Mouse (Mus musculus): Measurements from ENCODE around the gene Tmeff2. TPM values are rescaled to one million over a fixed set of nuclear protein-coding genes. Genes with fewer than 3 reads are reported as not detected.

The Tmeff2 gene
- total RNA-seq, 4 experiments from 2014 or later: 0.19 to 1.2 (median 0.27) TPM

- peak; percentile 68 for DNase-seq (ENCODE audit: low spot score)
Measured at GRCm38 (mm10) chr1:51106401-51106920, 206.0 kb downstream of the Tmeff2 start.

DNA sequence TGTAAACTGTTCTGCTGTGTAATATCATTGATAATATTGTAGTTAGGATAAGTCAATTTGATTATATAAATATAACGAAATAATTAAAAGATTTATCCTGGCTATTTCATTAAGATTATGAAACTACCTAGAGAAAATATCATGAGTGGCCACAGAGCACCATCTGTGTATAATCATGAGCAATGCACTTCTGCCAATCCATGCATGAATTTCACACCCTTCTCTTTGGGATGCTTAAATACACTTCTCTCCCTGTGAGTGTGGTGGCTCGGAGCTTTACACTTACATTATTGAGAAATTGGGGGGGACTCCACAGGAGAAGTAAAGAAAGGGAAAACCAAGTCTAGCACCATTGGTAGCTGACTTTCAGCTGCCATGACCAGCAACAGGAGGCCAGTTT lies 206.9 kb downstream of the Tmeff2 start:
- no peak for DNase-seq (ENCODE audit: low spot score)

DNA sequence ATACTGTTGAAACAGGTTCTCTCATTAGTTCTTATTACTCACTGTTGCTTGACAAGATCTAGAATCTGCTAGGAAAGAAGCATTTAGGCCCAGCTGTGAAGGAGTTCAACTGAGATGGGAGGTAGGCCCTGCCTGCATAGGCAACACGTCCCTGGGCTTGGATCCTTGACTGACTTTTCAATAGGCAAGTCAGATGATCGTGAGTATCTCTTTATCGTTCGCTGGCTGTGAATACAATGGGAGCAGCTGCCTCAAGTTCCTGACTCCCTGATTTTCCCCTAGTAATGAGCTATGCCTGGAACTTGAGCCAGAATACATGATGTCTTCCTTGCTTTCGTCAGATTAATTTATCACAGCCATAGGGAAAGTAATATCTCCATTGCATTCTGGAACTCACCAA lies 214.3 kb downstream of the Tmeff2 start:
- no peak for DNase-seq (ENCODE audit: low spot score)

- no peak for DNase-seq (ENCODE audit: low spot score)
Measured at GRCm38 (mm10) chr1:51115761-51116160, 215.3 kb downstream of the Tmeff2 start.

GRCm38 (mm10) chr1:51117830-51118229 lies 217.4 kb downstream of the Tmeff2 start:
- no peak for DNase-seq (ENCODE audit: low spot score)

DNA sequence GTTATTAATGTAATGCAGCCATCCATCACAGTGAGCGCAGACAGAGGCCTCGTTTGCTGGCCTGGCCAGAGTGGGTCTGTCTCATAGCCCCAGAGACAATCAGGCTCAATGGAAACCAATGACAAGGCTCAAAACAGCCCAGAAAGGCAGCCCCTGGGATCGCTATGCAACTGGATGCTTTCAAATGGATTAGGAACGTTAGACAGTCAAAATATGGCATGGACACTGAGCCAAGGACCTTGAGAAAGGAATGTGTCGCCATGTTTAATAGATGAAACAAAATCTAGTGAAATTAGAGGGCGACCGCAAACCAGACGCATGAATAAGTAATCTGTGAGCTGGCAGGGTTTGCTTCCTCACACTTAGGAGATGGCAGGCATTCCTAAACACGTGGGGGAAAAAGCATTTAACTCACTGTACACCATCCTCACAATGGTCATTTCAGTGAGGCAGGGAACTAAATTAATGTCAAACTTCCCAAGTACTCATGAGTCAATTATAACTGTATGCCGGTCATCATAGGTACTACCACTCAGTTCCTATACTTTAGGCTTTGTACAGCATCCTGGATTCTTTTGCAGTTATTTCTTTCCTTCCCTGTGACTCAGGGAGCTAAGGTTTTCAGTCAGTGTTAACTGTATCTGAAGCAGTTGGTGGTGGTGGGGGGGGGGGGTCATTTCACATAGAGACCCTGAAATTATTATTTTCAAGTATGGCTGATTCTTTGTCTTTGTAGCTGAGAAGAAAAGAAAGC lies 225.4 kb downstream of the Tmeff2 start:
- no peak for DNase-seq (ENCODE audit: low spot score)

DNA sequence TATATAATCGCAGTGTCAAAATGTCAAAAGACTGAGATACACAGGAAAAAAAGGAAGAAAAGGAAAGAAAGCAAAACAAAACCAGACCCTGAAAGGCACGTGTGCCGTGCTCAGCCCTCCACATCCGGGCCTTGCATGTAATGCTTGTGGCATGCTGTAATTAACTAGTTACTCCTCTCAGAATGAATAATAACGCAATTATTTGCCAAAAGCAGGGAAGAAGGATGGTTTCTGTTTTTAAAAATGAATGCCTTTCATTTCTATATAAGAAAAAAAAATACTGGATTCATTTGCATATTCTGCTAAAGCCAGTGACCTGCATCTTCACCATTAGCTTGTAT lies 225.9 kb downstream of the Tmeff2 start:
- DNase-seq (ENCODE audit: low spot score): no peak

DNA sequence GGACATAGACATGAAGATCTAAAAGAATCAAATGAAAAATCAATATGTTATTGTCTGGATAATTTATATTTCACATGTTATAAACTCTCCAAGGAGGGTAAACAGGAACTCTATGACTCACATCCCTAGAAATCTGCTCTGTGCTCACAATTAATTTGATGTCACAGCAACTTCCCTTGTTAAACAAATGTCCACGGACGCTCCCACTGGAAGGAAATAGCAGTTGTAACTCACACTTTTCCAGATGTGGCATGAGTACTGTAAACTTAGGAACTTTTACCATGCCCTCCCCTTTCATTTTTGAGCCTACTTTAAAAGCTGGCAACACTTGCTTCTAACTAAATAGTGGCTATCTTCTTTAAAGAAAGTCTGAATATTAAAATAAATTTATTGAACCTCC lies 236.3 kb downstream of the Tmeff2 start:
- peak; percentile 84 for DNase-seq (ENCODE audit: low spot score)

GRCm38 (mm10) chr1:51139605-51140004 lies 239.2 kb downstream of the Tmeff2 start:
- no peak for DNase-seq (ENCODE audit: low spot score)

GRCm38 (mm10) chr1:51141381-51141780 lies 240.9 kb downstream of the Tmeff2 start:
- DNase-seq (ENCODE audit: low spot score): no peak

- no peak for DNase-seq (ENCODE audit: low spot score)
Measured at GRCm38 (mm10) chr1:51142729-51143128, 242.3 kb downstream of the Tmeff2 start.

GRCm38 (mm10) chr1:51145693-51146092 lies 245.2 kb downstream of the Tmeff2 start:
- DNase-seq (ENCODE audit: low spot score): no peak

DNA sequence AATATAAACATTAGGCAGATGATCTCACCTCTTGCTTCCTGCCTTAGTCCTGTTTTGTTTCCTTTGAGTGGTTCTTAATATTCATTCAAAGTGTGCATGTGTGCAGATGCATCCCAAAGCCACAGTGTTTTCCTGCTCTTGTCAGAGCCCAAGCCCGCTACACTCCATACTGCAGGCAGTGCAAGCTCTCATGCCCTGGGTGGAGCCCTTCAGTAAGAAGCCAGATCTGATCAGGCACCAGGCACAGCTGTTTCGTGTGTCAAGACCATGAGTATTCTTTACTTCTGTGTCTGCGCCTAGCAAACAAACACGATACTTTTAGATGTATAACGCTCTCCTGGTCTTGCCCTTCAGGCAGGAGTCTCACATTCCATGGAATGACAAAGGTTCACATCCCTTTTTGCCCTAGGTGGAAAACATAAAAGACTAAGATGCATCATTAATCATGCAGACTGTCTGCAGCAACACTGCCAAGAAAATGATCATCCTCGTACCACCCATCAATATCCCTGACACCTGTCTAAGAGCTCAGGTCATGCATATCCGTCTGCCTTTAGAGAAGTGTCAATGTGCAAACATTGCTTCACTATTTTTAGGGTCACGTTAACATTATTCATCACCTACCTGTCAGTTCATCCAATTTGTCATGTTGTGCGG lies 248.2 kb downstream of the Tmeff2 start:
- DNase-seq (ENCODE audit: low spot score): no peak

GRCm38 (mm10) chr1:51149488-51149887 lies 249.0 kb downstream of the Tmeff2 start:
- DNase-seq (ENCODE audit: low spot score): no peak

- peak; percentile 57 for DNase-seq (ENCODE audit: low spot score)
Measured at GRCm38 (mm10) chr1:51149890-51150289, 249.4 kb downstream of the Tmeff2 start.

GRCm38 (mm10) chr1:51152017-51152416 lies 251.6 kb downstream of the Tmeff2 start:
- DNase-seq (ENCODE audit: low spot score): no peak

DNA sequence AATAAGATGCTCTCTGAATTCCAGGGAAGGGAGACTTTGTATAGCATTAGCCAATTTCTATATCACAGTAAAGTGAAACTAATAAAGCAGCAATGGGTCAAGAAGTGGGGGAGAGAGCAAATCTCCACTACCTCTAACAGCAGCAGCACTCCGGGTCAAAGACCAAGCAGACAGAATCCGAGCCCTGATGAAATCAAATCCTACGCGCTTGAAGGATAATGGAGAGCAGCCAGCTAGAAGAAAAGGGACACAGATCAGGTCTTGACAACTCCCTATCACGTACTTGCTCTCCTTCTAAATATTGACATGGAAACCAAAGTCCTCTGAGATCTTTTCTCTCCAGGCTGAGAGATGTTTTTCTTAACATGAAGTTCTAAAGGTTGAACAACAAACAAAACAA lies 252.4 kb downstream of the Tmeff2 start:
- DNase-seq (ENCODE audit: low spot score): no peak

DNA sequence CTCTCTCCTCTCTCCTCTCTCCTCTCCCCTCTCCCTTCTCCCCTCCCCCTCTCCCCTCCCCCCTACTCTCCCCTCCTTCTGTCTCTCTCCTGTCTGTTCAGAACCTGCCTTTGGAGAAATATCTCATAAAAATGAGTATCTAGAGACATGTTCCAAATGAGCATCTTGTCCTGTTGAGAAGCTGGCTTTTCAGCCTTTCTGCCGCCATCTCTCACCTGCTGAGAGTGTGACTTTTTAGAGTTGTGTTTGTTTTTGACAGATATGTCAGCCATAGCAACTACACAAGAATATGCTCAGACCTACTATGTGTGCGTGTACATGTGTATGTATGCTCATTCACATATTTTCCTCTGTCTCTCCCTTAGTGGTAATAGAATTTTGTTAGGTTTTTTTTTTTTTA lies 283.8 kb downstream of the Tmeff2 start:
- DNase-seq (ENCODE audit: low spot score): no peak

GRCm38 (mm10) chr1:51189008-51189407 lies 288.6 kb downstream of the Tmeff2 start:
- no peak for DNase-seq (ENCODE audit: low spot score)

GRCm38 (mm10) chr1:51191253-51191652 lies 290.8 kb downstream of the Tmeff2 start:
- no peak for DNase-seq (ENCODE audit: low spot score)

GRCm38 (mm10) chr1:51191872-51192613 lies 291.6 kb downstream of the Tmeff2 start:
- DNase-seq (ENCODE audit: low spot score): no peak

GRCm38 (mm10) chr1:51199088-51199830 lies 298.8 kb downstream of the Tmeff2 start:
- DNase-seq (ENCODE audit: low spot score): no peak

All from heart, adult 8-10 months (tissue).